Mouse (Mus musculus): ENCODE data around the gene Egln2.

Egln2 gene

GRCm38 (mm10) chr7:27174896-27175295 is 8.3 kb upstream of the Egln2 start:
- DNase-seq: no peak

GRCm38 (mm10) chr7:27174496-27174895 is 7.9 kb upstream of the Egln2 start:
- no peak for DNase-seq

- no peak for DNase-seq
Measured at GRCm38 (mm10) chr7:27170981-27171380, 4.4 kb upstream of the Egln2 start.

GRCm38 (mm10) chr7:27168371-27168770 is 1.8 kb upstream of the Egln2 start:
- DNase-seq: no peak

- DNase-seq: no peak
Measured at GRCm38 (mm10) chr7:27167475-27168094, 983 bp upstream of the Egln2 start.

- DNase-seq: peak; percentile 87
Measured at GRCm38 (mm10) chr7:27166229-27166613, 381 bp downstream of the Egln2 start.

GRCm38 (mm10) chr7:27165696-27166095 is 906 bp downstream of the Egln2 start:
- DNase-seq: no peak

GRCm38 (mm10) chr7:27165007-27165655 is 1.5 kb downstream of the Egln2 start:
- DNase-seq: no peak

- no peak for DNase-seq
Measured at GRCm38 (mm10) chr7:27164112-27164947, 2.3 kb downstream of the Egln2 start.

- DNase-seq: no peak
Measured at GRCm38 (mm10) chr7:27163450-27163805, 3.2 kb downstream of the Egln2 start.

- DNase-seq: no peak
Measured at GRCm38 (mm10) chr7:27162780-27163449, 3.7 kb downstream of the Egln2 start.

- no peak for DNase-seq
Measured at GRCm38 (mm10) chr7:27161744-27162143, 4.9 kb downstream of the Egln2 start.

- DNase-seq: no peak
Measured at GRCm38 (mm10) chr7:27160921-27161320, 5.7 kb downstream of the Egln2 start.

- DNase-seq: peak; percentile 96
Measured at GRCm38 (mm10) chr7:27159882-27160281, 6.7 kb downstream of the Egln2 start.

- no peak for DNase-seq
Measured at GRCm38 (mm10) chr7:27159256-27159655, 7.3 kb downstream of the Egln2 start.

- DNase-seq: no peak
Measured at GRCm38 (mm10) chr7:27158171-27158570, 8.4 kb downstream of the Egln2 start.

GRCm38 (mm10) chr7:27156005-27156404 is 10.6 kb downstream of the Egln2 start:
- DNase-seq: no peak

- no peak for DNase-seq
Measured at GRCm38 (mm10) chr7:27153205-27153764, 13.3 kb downstream of the Egln2 start, which contains the start of gene Cyp2t4. TSS of gene Cyp2t4 (plus strand) at chr7:27153714.

- DNase-seq: no peak
Measured at GRCm38 (mm10) chr7:27136410-27136996, 30.1 kb downstream of the Egln2 start.

- DNase-seq: no peak
Measured at GRCm38 (mm10) chr7:27133757-27134156, 32.8 kb downstream of the Egln2 start.

- no peak for DNase-seq
Measured at GRCm38 (mm10) chr7:27133156-27133555, 33.4 kb downstream of the Egln2 start.

GRCm38 (mm10) chr7:27132588-27132987 is 34.0 kb downstream of the Egln2 start:
- peak; percentile 71 for DNase-seq

GRCm38 (mm10) chr7:27131387-27131786 is 35.2 kb downstream of the Egln2 start:
- DNase-seq: no peak

All from retina, postnatal 1 day (tissue).